Comparison of ENCODE assay signal across 8 mouse cellular contexts in the genomic region with DNA sequence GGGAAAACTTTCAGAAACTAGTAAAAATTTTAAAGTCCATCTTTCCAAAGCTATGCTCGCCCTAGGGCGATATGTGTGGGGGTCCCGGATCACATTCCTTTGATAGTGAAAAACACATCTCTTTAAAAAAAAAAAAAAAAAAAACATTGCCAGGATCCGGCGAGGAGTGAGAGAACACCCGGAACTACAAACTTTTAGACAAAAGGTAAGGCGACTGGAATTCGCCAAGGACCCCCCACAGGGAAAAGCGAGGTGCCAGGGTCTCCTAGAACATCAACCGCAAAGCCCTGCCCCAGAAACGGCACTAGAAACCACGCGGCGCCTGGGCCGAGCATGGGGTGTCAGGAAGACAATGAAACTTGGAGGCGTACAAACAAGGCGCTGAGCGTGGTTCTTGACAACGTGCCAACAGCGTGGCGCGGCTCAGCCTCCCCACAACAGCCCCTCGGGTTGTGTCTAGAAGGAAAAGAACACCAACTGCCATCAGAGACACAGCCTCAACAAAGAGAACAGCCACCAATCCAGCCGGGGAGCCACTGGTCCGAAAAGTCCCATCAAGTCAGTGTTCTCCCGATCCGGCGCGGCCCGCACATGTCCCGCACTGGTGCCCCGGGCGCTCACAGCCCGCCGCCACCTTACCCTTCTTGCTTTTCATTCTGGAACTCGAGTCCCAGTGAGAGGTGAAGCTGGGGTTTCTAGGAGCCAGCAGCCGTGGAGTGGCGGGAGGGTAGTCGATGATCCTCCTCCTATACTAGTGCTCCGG. TPM values are rescaled to one million over a fixed set of nuclear protein-coding genes. Genes with fewer than 3 reads are reported as not detected.
DNase-seq lines count a peak whose midpoint lies in the region; ATAC-seq and TF ChIP-seq lines count a peak whose summit lies in the region.

No protein-coding gene starts in this region.

- peaks cover 30% of the 10 kb centered on the region for H3K27me3 ChIP-seq in forebrain, embryonic 13.5 days
- no peaks in the 10 kb centered on the region for H3K27me3 ChIP-seq in limb, embryonic 15.5 days
- peaks cover 27% of the 10 kb centered on the region for H3K27me3 ChIP-seq in midbrain, embryonic 15.5 days (replicated peaks)
- H3K27me3 ChIP-seq in testis, adult 2 months (ENCODE audit: control insufficient read depth, insufficient read depth, low read length) = no peaks in the 10 kb centered on the region

- peak overlapping the region; percentile 95 to 96 for H3K4me3 ChIP-seq in ES-E14 (ENCODE audit: insufficient read depth in 1 of 2, low read depth in 1 of 2, low read length in 2 of 2, poor library complexity in 1 of 2, severe bottlenecking in 1 of 2)
- H3K4me3 ChIP-seq in forebrain, embryonic 13.5 days = peak overlapping the region; percentile 69
- peak overlapping the region; percentile 73 for H3K4me3 ChIP-seq in limb, embryonic 15.5 days
- peak overlapping the region; percentile 51 for H3K4me3 ChIP-seq in midbrain, embryonic 15.5 days
- peak overlapping the region; percentile 95 for H3K4me3 ChIP-seq in testis, adult 2 months (ENCODE audit: control insufficient read depth, low read depth, low read length)

- H3K9ac ChIP-seq in ES-E14 (ENCODE audit: insufficient read depth, low read depth, low read length, poor library complexity, severe bottlenecking) = peak overlapping the region; percentile 91
- peak overlapping the region; percentile 81 for H3K9ac ChIP-seq in forebrain, embryonic 13.5 days
- H3K9ac ChIP-seq in limb, embryonic 15.5 days = peak overlapping the region; percentile 76
- H3K9ac ChIP-seq in midbrain, embryonic 15.5 days = peak overlapping the region; percentile 56; the same call in 1 of the 2 replicates

- H3K27ac ChIP-seq in ES-E14 (ENCODE audit: insufficient read depth, low read depth, low read length, poor library complexity, severe bottlenecking) = peak overlapping the region; percentile 92
- peak overlapping the region; percentile 89 for H3K27ac ChIP-seq in forebrain, embryonic 13.5 days
- peak overlapping the region; percentile 97 for H3K27ac ChIP-seq in limb, embryonic 15.5 days
- H3K27ac ChIP-seq in midbrain, embryonic 15.5 days = peak overlapping the region; percentile 73
- H3K27ac ChIP-seq in testis, adult 2 months (ENCODE audit: control insufficient read depth, insufficient read depth, low read depth, low read length) = peak overlapping the region; percentile 99

- no peak for DNase-seq in ES-E14 (ENCODE audit: low read depth, low spot score)
- DNase-seq in adrenal gland, postnatal 25 days = peak; percentile 70
- DNase-seq in heart, postnatal 4 days = peak; percentile 75
- DNase-seq in left cerebral cortex, postnatal 36 days (ENCODE audit: low spot score in 2 of 2) = no peak

- no peak for TF ChIP-seq CTCF in testis, adult 2 months (IDR thresholded peaks at IDR 0.05; ENCODE audit: control insufficient read depth, insufficient read depth, insufficient replicate concordance, low read depth, low read length)

- no peak for TF ChIP-seq POLR2A in testis, adult 2 months (IDR thresholded peaks at IDR 0.05; ENCODE audit: control insufficient read depth, low read depth, low read length)

- ATAC-seq in forebrain, embryonic 13.5 days = peak; percentile 19; the same call in 1 of the 2 replicates
- ATAC-seq in limb, embryonic 15.5 days (ENCODE audit: insufficient number of reproducible peaks, low FRiP score, low TSS enrichment, low read depth) = no peak
- ATAC-seq in midbrain, embryonic 15.5 days (replicated peaks) = 0 out of 2 replicates have a peak, but pooled peaks have one; percentile 5

- H3K4me2 ChIP-seq in forebrain, embryonic 13.5 days = peak overlapping the region; percentile 98
- peak overlapping the region; percentile 96 for H3K4me2 ChIP-seq in limb, embryonic 15.5 days
- H3K4me2 ChIP-seq in midbrain, embryonic 15.5 days = peak overlapping the region; percentile 90

- peaks cover 5 to 9% of the 10 kb centered on the region in 2 experiments for H3K4me1 ChIP-seq in ES-E14 (ENCODE audit: control insufficient read depth in 2 of 2, insufficient read depth in 2 of 2, low read length in 2 of 2, poor library complexity in 1 of 2)
- H3K4me1 ChIP-seq in forebrain, embryonic 13.5 days = peaks cover 67% of the 10 kb centered on the region
- H3K4me1 ChIP-seq in limb, embryonic 15.5 days = peaks cover 15% of the 10 kb centered on the region
- peaks cover 61% of the 10 kb centered on the region for H3K4me1 ChIP-seq in midbrain, embryonic 15.5 days
- H3K4me1 ChIP-seq in testis, adult 2 months (ENCODE audit: control insufficient read depth, insufficient read depth, low read length) = peaks cover 29% of the 10 kb centered on the region

- in situ Hi-C loops in ES-E14 (cut with MboI; ENCODE audit: low sequenced_read_pairs in 2 of 2, unreplicated experiment in 2 of 2) = no loop called here

- peaks cover 23% of the 10 kb centered on the region for H3K36me3 ChIP-seq in ES-E14 (ENCODE audit: control insufficient read depth, insufficient read depth, low read length, poor library complexity, severe bottlenecking)
- no peaks in the 10 kb centered on the region for H3K36me3 ChIP-seq in forebrain, embryonic 13.5 days (ENCODE audit: poor library complexity, severe bottlenecking)
- H3K36me3 ChIP-seq in limb, embryonic 15.5 days = peaks cover 6% of the 10 kb centered on the region
- no peaks in the 10 kb centered on the region for H3K36me3 ChIP-seq in midbrain, embryonic 15.5 days (replicated peaks)
- peaks cover 4% of the 10 kb centered on the region for H3K36me3 ChIP-seq in testis, adult 2 months (ENCODE audit: control insufficient read depth, insufficient read depth, low read length)

- intact Hi-C loops in left cerebral cortex, postnatal 36 days (cut with DNase I) = no loop called here

- under 1% methylated on average over 40 of the region's 40 CpGs for WGBS in forebrain, embryonic 13.5 days
- under 1% methylated on average over 40 of the region's 40 CpGs for WGBS in limb, embryonic 15.5 days
- WGBS in midbrain, embryonic 15.5 days = under 1% methylated on average over 40 of the region's 40 CpGs

- no peaks in the 10 kb centered on the region for H3K9me3 ChIP-seq in ES-E14 (ENCODE audit: control insufficient read depth, insufficient read depth, low read depth, low read length)
- no peaks in the 10 kb centered on the region for H3K9me3 ChIP-seq in forebrain, embryonic 13.5 days (replicated peaks)
- H3K9me3 ChIP-seq in limb, embryonic 15.5 days = no peaks in the 10 kb centered on the region
- H3K9me3 ChIP-seq in midbrain, embryonic 15.5 days = no peaks in the 10 kb centered on the region

TF ChIP-seq in ES-E14, 5 proteins besides CTCF, POLR2A, EP300 and RAD21:
- TF ChIP-seq ZNF384 (IDR thresholded peaks at IDR 0.05; ENCODE audit: low read depth, low read length) = peak; percentile 75
- TF ChIP-seq CHD2 (IDR thresholded peaks at IDR 0.05; ENCODE audit: low read depth, low read length) = no peak
- no peak for TF ChIP-seq MAFK (IDR thresholded peaks at IDR 0.05; ENCODE audit: insufficient read depth, low read depth, low read length)
TF ChIP-seq in ES-E14: peak in this region for 1.

RNA-seq across cellular contexts. Expression of a gene that starts 2.9 kb away (rescaled TPM):
- 74.6 and 87.1 TPM in 2 replicates for total RNA-seq in ES-E14 (2012; rRNA removed)
- total RNA-seq in adrenal gland, postnatal 25 days (2021) = 73.0 and 74.7 TPM in 2 replicates
- 24.0 and 33.0 TPM in 2 replicates for polyA plus RNA-seq in forebrain, embryonic 13.5 days (2015; fragmentation: Nextera tagmentation; extraction: Ambion mirVana)
- total RNA-seq in heart, postnatal 4 days (2021) = 10 to 100 TPM; 13.7 to 15.5 TPM
- 60.4 and 64.6 TPM in 2 replicates for polyA plus RNA-seq in limb, embryonic 15.5 days (2015; fragmentation: Nextera tagmentation; extraction: Ambion mirVana)
- polyA plus RNA-seq in midbrain, embryonic 15.5 days (2015; fragmentation: Nextera tagmentation; extraction: Ambion mirVana) = 11.4 and 11.5 TPM in 2 replicates
- 47.5 and 50.9 TPM in 2 replicates for polyA plus RNA-seq in testis, adult 2 months (2012; rRNA removed)
- 1 to 10 TPM in 1 of 2 experiments, under 1 TPM in 1; 0.99 to 1.2 TPM for total RNA-seq in left cerebral cortex, postnatal 36 days (2021)

Comparison
In these comparisons a context has a peak if more than half of its experiments do, and no peak if none do; other contexts are left out.
1. DNase-seq: peak in adrenal gland, postnatal 25 days (single experiment) and heart, postnatal 4 days (single experiment); none in ES-E14 (single experiment) and left cerebral cortex, postnatal 36 days (0 of 2).
2. RNA of a gene that starts 2.9 kb away (total RNA-seq): 73.0 to 74.7 TPM in adrenal gland, postnatal 25 days, 74.6 to 87.1 TPM in ES-E14 and 13.7 to 15.5 TPM in heart, postnatal 4 days; 0.99 to 1.2 TPM in left cerebral cortex, postnatal 36 days; every median in the first group is over 4 times any median in the second.
3. Peak in every context shown above with its lines, with median percentiles within 50 percentile points of each other: H3K27ac ChIP-seq, H3K4me3 ChIP-seq, H3K9ac ChIP-seq and H3K4me2 ChIP-seq.